Mouse (Mus musculus) spleen, adult 2 months (tissue): Measurements from ENCODE around the gene Pls3.
"Not testable (repeated sequence)": the region's sequence is repeated elsewhere in the genome, so short reads cannot be mapped to it uniquely, and the experiment has no call there.

Experiments used
- CTCF ChIP-seq: fragments of 200-500 bp; IDR thresholded peaks from 2 replicates; pipeline ENCODE4 v1.5.1; 2011; ENCODE audit warnings: mild to moderate bottlenecking, inconsistent platforms; ENCODE audit not compliant: insufficient read depth, insufficient read length, insufficient replicate concordance; ENCODE audit errors: extremely low read depth
- POLR2A ChIP-seq: fragments of 200-500 bp; IDR thresholded peaks from 2 replicates; pipeline ENCODE4 v1.6.1; 2011; ENCODE audit warnings: low read depth, low read length, inconsistent platforms

- not testable (repeated sequence) for TF ChIP-seq CTCF, POLR2A
Observed at GRCm38 (mm10) chrX:75739464-75739863, 135.5 kb downstream of the Pls3 start.
